Mouse (Mus musculus): Measurements from ENCODE around the gene Fat1.

DNA sequence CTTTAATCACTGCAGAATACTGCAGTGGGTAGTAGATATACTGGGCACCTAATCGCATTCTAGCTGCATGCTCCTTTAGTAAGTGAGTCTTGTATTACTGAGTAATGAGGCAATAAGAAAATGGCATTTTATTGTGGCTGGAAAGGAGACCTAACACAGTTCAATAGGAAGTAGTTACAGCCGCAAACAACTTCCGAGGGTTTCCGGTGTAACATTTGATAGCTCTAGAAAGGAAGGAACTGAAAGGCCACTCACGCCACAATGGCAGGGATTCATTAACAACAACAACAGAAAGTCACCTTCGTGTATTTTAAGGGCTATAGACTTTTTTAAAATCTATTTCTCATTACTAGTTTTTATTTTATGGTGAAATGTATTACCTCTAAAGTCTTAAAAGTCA lies 62.6 kb downstream of the Fat1 start:
- TF ChIP-seq CTCF (IDR thresholded peaks at IDR 0.05; ENCODE audit: low read depth) (no peak), EP300 (IDR thresholded peaks at IDR 0.05; ENCODE audit: low read depth) (no peak)

Measured in liver, postnatal 0 days (tissue).